Mouse (Mus musculus): ENCODE results near the gene Sox5.
A peak's percentile ranks its signal among the peaks of the same experiment; 100 is the strongest.

Gene Sox5

DNA sequence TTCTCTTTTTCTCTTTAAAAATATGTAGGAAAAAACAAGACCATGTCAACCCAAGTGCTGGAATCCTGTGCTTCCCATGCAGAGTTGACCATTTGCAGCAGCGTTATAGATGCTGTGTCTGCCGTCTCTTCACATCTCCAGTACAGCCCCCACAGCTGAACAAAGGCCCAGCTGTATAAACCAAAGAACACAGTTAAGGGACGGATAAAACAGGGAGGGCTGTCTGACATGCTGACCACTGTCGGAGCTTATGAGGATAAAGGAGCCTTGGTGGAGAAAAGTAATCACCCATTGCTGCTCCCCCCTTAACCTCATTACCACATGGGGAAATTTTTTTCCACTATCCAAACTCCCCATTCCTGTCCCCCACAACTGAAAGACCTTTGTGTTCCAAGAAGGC lies 612.0 kb downstream of the Sox5 start:
- DNase-seq: no peak

DNA sequence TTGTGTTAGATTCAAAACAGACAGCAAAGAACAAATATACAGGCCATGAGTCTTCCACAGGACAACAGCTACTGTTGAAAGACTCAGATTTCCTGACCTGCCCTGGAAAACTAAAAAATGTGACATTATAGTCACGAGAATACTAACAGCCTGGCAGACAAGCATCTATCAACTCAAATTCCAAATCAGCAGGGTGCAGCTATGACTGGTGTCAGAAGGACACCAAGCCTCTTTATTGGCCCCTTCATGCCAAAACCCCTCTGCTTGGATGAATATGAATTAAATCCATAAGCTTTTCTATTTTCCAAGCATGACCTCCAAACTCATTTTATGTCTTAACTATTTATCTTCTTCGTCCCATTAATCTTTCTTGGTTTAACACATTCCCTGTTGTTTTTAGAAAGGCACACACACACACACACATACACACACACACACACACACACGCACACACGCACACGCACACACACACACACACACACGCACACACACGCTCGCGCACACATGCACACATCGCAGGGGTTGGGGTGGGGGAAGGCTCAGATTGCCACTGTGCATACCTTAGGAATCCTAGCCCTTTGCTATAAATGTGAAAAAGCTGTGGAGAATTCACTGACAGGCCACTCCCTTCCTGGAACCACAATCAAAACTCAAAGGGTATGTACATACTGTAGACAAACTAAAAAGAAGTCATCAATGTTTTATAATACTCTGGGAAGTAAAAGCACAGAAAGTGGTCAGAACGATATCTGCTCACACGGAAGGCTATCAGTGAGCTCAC lies 612.9 kb downstream of the Sox5 start:
- DNase-seq: no peak

DNA sequence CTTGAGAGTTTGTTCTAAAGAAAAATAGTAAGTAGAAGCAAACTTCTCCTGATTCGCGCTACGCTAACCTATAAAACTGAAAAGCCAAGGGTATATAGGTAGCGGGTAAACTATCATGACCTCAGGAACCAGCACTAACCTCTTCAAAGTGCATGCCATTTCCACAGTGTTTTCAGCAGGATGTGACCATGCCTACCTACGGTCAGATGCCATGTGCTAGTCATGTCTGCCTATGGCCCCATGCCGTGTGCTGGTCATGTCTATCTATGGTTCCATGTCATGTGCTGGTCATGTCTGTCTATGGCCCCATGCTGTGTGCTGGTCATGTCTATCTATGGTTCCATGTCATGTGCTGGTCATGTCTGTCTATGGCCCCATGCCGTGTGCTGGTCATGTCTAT lies 614.7 kb downstream of the Sox5 start:
- no peak for DNase-seq

DNA sequence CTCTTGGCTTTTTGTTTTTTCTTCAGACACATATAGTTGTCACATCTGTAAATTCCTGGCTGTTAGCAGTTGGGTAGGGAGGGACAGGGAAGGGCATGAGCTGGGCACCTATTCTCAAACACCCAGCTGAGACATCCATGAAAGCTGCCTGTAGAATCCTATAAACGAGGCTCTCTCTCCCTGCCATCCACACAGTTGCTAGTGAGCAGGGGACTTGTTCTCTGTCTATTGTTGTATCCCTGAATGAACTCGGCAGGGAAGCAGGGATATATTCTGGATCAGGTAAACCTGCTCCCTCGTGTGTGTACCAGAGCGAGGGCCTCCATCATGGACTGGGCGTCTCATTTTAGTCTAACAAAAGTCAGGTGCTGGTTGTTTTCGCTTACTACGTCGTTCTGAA lies 615.1 kb downstream of the Sox5 start:
- no peak for DNase-seq

DNA sequence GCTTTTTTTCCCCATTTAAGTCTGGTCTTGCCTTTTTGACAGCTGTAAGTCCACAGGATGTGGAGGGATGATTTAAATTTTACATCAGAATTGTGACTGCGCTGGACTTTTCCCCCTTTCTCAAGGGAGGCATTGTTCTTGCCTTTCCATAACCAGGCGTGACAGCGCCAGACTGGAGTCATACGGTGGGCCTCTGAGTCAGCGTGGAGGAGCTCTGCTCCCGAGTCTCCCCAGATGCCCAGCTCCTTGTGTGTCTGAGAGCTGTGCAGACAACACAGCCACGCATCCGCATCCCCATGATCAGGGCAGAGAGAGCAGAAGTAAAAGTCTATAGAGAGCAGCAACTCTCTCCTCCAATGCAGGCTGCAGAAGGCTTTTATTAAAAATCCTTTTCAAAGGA lies 615.7 kb downstream of the Sox5 start:
- DNase-seq: peak; percentile 6

DNA sequence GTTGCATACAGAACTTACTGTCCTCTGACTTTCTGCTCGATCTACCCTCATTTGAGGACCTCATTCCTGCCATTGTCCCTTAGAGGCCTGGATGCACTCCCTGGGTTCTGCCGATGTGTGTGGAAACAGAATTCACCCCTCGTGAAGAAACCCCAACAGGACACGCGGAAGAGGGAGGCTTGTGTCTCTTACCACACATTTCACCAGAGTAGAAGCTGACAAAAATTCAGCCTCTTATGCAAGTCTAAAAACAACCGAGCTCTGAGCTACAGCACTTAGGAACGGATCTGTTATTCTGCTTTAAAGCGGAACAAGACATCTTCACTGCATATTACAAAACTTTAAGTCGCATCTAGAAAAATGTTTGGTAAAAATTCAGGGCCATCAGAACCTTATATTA lies 618.3 kb downstream of the Sox5 start:
- DNase-seq: no peak

DNA sequence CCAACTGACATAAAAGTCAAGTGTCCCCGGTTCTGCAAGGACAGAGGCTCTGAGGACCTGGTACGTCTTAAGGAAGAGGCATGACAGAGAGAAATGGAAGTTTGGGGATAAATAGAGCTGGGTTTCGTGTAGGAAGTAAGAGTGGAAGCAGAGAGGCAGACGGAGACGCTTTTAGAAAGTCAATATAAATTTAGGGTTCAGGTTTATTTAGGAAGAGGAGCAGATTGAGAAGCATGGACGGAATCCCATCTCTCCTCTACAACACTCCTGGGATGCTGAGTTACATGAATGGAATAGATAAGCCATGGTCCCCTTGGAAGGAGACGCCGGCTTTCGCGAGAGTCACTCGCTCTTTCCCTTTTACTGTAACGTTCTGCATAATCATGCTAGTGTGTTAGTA lies 623.1 kb downstream of the Sox5 start:
- no peak for DNase-seq

DNA sequence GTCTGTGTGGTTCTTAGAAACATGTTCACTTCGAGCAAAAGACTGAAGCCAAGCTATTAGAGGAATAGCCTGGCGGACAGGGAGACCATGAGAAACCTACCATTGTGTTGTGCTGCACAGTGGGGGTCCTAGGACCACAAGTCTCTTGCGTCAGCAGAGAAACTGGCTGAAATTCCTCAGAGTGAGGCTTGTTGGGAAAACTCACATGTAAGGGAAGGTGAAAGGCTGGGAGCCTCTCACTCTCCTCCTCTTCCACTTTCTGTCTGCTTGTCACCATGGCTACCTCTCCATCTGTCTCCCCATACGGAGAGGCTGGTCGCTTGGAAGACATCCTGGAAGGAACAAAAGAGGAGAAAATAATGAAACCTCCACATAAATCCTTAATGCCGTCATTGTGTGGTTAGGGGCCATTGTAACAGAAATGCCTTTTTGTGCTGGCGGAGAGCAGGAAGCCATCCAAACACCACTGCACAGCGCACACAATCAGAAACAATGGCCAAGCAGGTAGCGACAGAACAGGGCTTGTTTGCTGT lies 626.8 kb downstream of the Sox5 start:
- DNase-seq: no peak

DNA sequence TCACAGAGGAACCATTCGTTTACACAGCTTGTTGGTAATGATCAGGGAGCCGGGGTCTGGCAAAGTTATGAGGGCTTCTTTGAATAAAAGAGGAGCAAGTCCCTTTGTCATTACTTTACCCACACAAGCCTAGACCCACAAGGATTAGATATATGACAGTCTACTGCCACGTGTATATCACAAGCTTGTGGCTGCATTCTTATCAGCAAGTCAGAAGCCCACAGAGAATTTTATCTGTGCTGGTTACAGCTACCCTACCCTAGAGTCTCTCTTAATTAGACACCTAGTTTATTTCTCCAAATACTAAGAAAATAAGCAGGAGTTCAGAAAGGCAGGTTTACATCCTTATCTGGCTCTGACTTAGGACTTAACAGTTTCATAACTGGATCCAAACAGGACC lies 629.8 kb downstream of the Sox5 start:
- DNase-seq: no peak

DNA sequence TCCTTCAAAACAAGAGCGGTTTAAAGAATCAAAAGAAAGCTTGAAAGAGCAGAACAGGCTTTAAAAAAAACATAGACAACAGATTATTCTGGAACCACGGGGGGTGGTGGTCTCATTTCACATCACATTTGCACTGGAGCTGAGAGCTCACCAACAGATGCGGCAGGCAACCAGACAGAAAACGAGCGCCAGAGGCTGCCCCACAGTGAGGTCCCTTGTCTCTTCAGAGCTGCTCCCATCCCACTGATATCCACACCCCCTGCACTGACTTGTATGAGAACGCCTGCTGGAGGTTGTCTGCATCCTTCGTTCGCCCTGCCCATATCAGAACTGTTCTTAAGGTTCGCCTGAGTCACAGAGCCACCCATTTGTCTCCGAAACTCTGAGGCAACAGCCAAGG lies 630.7 kb downstream of the Sox5 start:
- DNase-seq: no peak

DNA sequence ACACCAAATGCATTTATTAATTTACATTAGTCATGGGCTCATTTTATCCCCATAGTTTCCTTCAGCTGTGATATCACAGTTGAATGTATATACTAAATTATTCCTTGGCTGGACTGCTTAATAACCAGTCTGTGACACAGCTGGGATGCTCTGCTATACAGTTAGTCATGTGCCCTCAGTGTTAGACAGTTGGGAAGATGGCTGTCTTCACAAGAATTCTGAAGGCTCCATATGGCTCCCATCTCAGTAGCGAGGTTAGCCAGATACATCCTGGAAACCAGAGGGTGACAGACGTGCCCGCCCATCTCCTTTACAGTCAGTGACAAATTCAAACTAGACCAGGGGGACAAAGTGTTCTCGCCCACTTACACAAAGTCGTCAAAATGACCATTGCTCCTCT lies 644.4 kb downstream of the Sox5 start:
- no peak for DNase-seq

DNA sequence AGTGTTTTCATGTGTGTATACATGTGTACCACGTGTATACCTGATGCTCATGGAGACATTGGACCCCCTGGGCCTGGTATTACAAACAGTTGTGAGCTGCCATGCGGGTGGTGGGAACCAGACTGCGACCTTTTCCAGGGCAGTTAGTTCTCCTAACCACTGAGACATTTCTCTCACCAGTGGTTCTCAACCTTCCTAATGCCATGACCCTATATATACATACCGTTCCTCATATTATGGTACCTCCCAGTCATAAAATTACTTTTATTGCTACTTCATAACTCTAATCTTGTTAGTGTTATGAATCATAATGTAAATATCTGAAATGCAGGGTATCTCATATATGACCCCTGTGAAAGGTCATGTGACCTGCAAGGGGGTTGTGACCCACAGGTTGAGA lies 644.9 kb downstream of the Sox5 start:
- no peak for DNase-seq

DNA sequence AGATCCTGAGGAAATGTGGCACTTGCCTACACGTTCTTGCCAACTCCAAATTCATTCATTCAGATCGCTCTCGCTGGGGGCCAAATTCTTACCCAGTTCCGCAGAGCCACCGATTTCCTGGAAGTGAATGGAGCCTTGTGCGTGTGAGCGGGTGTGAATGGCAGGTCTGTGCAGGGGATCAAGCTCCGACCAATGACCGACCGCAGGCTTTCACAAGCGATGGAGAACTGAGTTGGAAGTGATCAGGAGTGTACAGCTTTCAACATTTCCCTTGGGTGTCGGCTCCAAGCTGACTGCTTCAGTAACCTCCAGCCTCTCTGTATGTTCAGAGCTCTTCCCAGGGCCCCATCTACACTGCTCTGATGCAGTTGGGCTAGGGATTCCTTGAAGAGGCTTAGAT lies 651.9 kb downstream of the Sox5 start:
- DNase-seq: no peak

DNA sequence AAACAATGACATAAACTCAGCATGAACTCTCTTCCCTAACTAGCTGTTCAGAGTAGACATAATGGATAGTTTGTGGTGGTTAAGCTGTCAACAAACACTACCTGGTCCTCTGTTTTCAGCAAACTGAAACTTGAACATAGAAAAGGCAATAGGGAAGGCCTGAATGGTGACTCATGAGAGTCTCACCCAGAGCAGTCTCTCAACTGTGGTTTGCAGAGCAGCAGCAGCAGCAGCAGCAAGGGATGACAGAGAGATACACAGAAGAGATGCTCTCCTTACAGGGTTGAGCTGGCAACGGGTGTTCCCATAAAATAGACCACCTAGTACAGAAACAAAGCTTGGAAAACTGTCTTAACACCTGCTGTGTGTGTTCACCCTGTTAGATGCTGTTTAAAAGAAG lies 661.8 kb downstream of the Sox5 start:
- DNase-seq: no peak

DNA sequence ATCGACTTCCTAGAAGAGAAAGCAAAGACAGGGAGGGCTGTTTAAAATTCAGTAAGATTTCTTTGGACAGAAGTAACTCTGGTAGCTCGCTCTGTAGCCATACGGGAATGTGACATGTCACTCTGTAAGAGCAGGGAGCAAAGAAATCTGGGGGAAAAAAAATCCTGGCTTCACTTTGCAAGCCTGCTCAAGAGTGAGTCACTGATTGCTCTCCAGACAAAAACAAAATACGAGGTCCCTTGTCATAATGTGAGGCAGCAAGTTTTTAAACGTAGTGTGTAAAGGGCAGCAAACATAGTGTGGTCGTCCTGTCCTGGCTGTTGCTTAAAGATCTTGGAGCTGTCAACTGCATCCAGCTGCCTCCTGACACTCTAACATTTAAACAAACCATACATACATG lies 665.1 kb downstream of the Sox5 start:
- DNase-seq: no peak

DNA sequence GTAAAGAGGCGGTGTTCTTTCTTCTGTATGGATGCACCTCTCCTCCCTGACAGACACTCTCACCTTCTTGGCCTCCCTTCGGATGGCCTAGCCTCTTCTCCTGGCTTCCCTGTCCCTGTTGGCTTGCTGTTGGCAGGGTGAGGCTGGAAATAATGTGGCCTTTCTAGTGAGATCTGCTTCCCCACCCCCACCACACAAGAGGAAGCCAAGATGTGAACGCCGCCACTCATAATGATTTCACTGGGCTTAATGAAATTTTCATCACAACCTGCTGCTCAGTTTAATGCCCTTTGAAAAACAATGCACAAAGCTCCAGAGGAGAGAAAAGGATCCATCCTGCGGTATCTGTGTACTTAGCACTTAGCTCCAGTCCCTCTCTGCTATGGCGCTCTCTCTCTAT lies 670.2 kb downstream of the Sox5 start:
- DNase-seq: no peak

DNA sequence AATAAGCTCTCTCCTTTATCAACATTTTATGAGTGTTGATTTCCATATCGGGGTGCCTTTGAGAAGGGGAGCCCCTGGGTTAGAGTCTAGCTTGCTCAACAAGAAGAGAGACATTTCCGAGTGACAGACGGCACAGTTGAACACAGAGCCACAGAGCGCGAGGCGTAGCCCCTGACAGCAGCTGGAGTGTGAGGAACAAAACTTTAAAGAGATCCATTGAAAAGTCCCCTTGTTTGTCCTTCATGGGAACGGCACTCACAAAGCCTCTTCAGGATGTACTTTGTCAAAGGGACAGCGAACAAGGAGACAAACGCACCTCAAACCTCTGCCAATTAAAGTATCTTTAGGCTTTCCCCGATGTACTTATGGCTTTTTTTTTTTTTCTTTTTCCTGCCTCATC lies 674.9 kb downstream of the Sox5 start:
- no peak for DNase-seq

DNA sequence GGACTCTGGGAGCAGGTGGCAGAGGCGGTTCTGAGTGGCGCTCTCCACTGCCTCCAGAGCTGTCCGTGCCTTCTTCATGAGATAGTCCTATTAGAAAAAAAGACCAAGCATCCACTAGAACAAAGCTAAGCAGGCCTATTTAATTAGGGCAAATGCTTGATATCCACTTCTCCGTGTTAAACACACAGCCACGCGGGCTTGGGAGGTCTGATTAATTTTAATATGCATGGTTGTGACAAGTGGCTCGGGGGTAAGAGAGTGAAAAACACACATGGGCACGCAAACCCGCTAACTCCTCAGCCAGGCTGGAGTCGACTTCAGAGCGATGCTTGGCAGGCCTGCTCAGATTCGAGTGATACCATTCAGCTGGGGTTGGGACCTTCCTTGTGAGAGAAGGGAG lies 676.1 kb downstream of the Sox5 start:
- DNase-seq: no peak

DNA sequence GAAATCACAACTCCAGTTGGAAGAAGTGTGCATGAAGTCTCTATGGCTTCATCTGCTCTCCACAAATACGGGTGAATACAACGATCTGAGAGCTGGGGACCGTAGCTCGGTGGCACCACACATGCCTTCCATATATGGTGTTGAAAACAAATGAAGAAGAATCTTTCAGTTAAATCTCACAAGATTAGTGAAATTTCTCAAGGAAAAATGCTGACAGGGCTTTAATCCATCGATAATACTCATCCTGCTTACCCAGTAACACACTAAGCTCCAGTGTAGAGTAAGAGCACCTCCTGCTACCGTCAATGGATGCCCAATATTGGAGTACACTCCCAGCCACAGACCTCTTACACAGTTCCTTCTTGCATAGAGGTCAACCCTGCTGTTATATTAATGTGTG lies 678.2 kb downstream of the Sox5 start:
- DNase-seq: no peak

DNA sequence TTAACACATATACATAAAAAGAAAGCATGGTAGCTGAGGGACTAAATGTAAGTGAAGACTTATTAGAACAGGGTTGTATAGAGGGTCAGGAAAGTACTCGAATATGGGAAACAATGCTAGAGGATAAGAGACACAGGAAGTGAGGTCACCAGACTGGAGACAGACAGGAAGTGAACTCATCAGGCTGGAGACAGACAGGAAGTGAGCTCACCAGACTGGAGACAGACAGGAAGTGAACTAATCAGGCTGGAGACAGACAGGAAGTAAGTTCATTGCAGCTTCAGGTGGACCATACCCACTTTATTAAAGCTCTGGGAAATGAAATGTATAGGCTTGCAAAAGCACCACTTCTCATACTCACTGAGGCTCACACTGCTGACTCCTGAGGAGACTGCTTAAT lies 680.9 kb downstream of the Sox5 start:
- no peak for DNase-seq

DNA sequence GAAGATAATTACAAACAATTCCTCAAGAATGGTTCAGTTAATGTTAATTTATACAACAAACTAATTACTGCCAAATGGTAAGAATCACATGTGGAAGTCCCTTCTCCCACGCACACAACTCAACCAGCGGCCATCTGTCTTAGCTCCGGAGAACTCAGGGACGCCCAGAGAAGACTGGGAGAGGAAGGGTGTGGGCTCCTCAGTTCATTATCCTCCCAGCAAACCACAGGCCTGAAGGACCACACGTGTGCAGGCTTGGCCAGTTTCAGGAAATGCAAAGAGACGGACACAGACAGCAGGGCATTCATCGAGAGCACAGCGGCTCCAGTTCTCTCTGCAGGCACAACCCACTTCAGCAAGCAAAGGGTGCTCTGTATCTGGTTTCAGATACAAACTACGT lies 683.7 kb downstream of the Sox5 start:
- no peak for DNase-seq

DNA sequence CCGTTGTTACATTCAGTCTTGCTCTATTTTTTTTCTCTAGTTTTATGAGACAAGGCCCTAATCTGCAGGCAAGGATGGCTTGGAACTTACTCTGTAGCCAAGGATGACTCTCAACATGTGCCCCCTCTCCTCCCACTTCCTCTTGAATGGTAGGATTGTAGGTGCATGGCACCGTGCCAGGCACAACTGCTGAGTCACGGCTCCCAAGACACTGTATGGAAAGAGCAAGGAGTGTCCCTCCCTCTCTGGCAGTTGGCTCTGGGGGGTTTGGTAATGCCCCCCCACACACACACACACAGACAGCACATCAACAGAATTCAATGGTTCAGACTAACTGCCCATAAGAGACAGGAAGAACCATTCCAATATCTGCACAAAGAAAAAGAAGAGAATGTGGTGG lies 693.5 kb downstream of the Sox5 start:
- DNase-seq: no peak

DNA sequence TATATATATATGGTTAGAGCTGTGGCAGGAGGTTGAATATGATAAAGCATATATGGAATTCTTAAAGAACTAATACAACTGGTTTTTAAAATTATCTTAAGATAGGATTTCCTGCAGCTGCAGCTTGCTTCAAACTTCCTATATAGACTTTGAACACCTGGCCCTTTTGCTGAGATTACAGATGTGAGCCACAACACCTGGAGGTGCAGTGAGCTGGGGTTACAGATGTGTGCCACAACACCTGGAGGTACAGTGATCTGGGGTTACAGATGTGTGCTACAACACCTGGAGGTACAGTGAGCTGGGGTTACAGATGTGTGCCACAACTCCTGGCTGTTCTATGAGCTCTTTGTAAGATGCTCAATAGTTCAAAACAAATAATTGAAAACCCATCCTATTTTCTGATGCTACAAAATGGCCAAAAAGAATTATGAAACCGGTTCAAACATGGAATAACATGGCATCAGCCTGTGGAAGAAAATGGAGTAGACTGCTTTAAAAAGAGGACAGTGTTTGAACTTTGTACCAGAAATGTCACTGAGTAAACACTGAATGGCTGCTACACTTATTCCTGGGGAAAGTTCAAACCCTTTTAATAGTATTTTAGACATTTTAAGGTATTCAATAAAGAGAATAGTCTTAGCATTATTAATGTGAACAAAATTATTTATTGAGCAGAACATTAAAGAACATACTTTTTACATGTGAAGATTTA lies 695.5 kb downstream of the Sox5 start:
- no peak for DNase-seq

DNA sequence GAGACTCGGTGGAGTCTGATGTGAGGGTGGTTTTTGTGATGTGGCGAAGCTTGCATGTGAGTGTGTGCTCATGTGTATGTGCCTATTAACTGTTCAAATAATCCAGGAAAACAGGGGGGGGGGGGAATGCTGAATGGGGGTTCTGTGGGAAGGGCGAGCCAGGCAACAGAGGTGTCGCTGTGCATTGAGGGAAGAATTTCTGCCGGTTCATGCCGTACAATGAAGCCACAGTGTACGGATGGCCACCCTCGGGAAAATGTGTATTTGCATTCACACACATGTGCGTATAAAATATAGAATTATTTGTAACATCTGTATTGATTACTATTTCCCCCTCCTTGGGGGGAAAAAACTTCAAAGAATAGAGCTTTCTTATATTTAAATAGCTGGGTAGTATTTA lies 699.5 kb downstream of the Sox5 start:
- DNase-seq: no peak

DNA sequence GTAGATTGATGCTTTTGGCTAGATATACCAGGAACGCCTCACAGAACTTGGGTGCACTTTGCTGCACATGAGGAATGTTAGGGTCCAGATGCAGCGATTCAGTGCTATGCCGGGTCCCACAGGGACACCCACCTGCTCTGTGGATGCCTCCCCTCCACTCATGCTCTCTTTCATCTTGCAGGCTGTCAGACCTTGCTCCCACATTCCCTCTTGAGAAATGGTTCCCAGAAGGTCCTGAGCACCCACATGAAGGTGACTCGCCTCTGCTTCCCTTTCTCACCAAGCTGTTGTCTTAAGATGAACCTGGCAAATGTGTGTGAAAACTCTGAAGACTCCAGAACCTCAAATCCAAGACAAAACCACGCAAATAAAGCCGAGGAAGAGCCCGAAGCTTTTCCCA lies 704.0 kb downstream of the Sox5 start:
- DNase-seq: no peak

Data from liver (tissue).